ENCODE assay signal across 8 mouse cellular contexts in genomic region chr7:107665586-107666261, GRCm38 (mm10). TPM values are rescaled to one million over a fixed set of nuclear protein-coding genes. Genes with fewer than 3 reads are reported as not detected.
DNase-seq lines count a peak whose midpoint lies in the region; ATAC-seq and TF ChIP-seq lines count a peak whose summit lies in the region.

No protein-coding gene starts in this region.

- H3K9ac ChIP-seq in forebrain, embryonic 11.5 days (ENCODE audit: low read length): peak overlapping the region; percentile 41
- peak overlapping the region; percentile 71 for H3K9ac ChIP-seq in heart, embryonic 12.5 days
- H3K9ac ChIP-seq in liver, embryonic 14.5 days (replicated peaks): no peak overlapping the region
- no peak overlapping the region for H3K9ac ChIP-seq in neural tube, embryonic 12.5 days

- H3K9me3 ChIP-seq in forebrain, embryonic 11.5 days (ENCODE audit: control insufficient read depth, low read length): no peaks in the 10 kb centered on the region
- H3K9me3 ChIP-seq in heart, embryonic 12.5 days (replicated peaks): no peaks in the 10 kb centered on the region
- no peaks in the 10 kb centered on the region for H3K9me3 ChIP-seq in liver, embryonic 14.5 days (ENCODE audit: control insufficient read depth, low read length)
- H3K9me3 ChIP-seq in neural tube, embryonic 12.5 days: no peaks in the 10 kb centered on the region

- 9% methylated on average over 9 of the region's 9 CpGs for WGBS in forebrain, embryonic 11.5 days
- 8% methylated on average over 9 of the region's 9 CpGs for WGBS in heart, embryonic 12.5 days
- 10% methylated on average over 9 of the region's 9 CpGs for WGBS in liver, embryonic 14.5 days (ENCODE audit: insufficient replicate concordance)
- 11% methylated on average over 9 of the region's 9 CpGs for WGBS in neural tube, embryonic 12.5 days

- TF ChIP-seq CTCF in liver, embryonic 14.5 days (IDR thresholded peaks at IDR 0.05; ENCODE audit: low read depth): no peak

- peak overlapping the region; percentile 66; the same call in 1 of the 2 replicates for H3K27ac ChIP-seq in forebrain, embryonic 11.5 days (ENCODE audit: low read depth, low read length)
- H3K27ac ChIP-seq in heart, embryonic 12.5 days (ENCODE audit: poor library complexity, severe bottlenecking): peak overlapping the region; percentile 95
- no peak overlapping the region for H3K27ac ChIP-seq in liver, embryonic 14.5 days
- no peak overlapping the region for H3K27ac ChIP-seq in neural tube, embryonic 12.5 days

- no peaks in the 10 kb centered on the region; the same call in 1 of the 2 replicates for H3K27me3 ChIP-seq in forebrain, embryonic 11.5 days (ENCODE audit: control insufficient read depth, insufficient read depth, low read length)
- H3K27me3 ChIP-seq in heart, embryonic 12.5 days (replicated peaks): no peaks in the 10 kb centered on the region
- H3K27me3 ChIP-seq in liver, embryonic 14.5 days (ENCODE audit: control insufficient read depth, insufficient read depth, low read length): no peaks in the 10 kb centered on the region
- peaks cover 4% of the 10 kb centered on the region for H3K27me3 ChIP-seq in neural tube, embryonic 12.5 days (replicated peaks)

- H3K4me1 ChIP-seq in forebrain, embryonic 11.5 days (replicated peaks; ENCODE audit: control insufficient read depth, insufficient read depth, low read length): peaks cover 12% of the 10 kb centered on the region
- H3K4me1 ChIP-seq in heart, embryonic 12.5 days (replicated peaks): peaks cover 49% of the 10 kb centered on the region
- H3K4me1 ChIP-seq in liver, embryonic 14.5 days (replicated peaks; ENCODE audit: control insufficient read depth in 2 of 2, insufficient read depth in 2 of 2, low read length in 1 of 2): peaks cover 0 to 25% of the 10 kb centered on the region in 2 experiments; a peak in 2 of 4 replicates
- H3K4me1 ChIP-seq in neural tube, embryonic 12.5 days: peaks cover 23% of the 10 kb centered on the region

- DNase-seq in cerebellum, adult 18-20 months: peak; percentile 6 to 13
- no peak for DNase-seq in cerebellum, adult 8-10 months
- peak; percentile 60 for DNase-seq in forebrain, embryonic 11.5 days (ENCODE audit: low spot score)
- peak; percentile 45 for DNase-seq in kidney, postnatal 14 days
- DNase-seq in liver, embryonic 14.5 days (ENCODE audit: low read depth in 3 of 3, low spot score in 3 of 3): no peak
- no peak for DNase-seq in thymus, postnatal 10 days (ENCODE audit: low spot score in 2 of 2)

- peak overlapping the region; percentile 13 for H3K4me3 ChIP-seq in forebrain, embryonic 11.5 days (ENCODE audit: low read depth, low read length)
- peak overlapping the region; percentile 48 for H3K4me3 ChIP-seq in heart, embryonic 12.5 days
- H3K4me3 ChIP-seq in liver, embryonic 14.5 days (ENCODE audit: insufficient read depth in 1 of 2, low read depth in 2 of 2, low read length in 2 of 2): peak overlapping the region in 1 of 2 experiments; percentile 27; a peak in 1 of 4 replicates
- no peak overlapping the region; the same call in 1 of the 2 replicates for H3K4me3 ChIP-seq in neural tube, embryonic 12.5 days

- no peak for TF ChIP-seq EP300 in liver, embryonic 14.5 days (IDR thresholded peaks at IDR 0.05; ENCODE audit: low read depth)

- peak overlapping the region; percentile 36 for H3K4me2 ChIP-seq in forebrain, embryonic 11.5 days (ENCODE audit: low read depth, low read length, severe bottlenecking)
- H3K4me2 ChIP-seq in heart, embryonic 12.5 days: peak overlapping the region; percentile 73
- H3K4me2 ChIP-seq in liver, embryonic 14.5 days (ENCODE audit: low read depth): peak overlapping the region; percentile 13
- peak overlapping the region; percentile 38 for H3K4me2 ChIP-seq in neural tube, embryonic 12.5 days (replicated peaks)

- peak; percentile 51 for ATAC-seq in forebrain, embryonic 11.5 days (replicated peaks; ENCODE audit: low FRiP score)
- ATAC-seq in heart, embryonic 12.5 days (ENCODE audit: insufficient number of reproducible peaks, low FRiP score): peak; percentile 45
- ATAC-seq in liver, embryonic 14.5 days (ENCODE audit: insufficient read depth): no peak
- peak; percentile 26 for ATAC-seq in neural tube, embryonic 12.5 days (ENCODE audit: low FRiP score, low read depth)

- no peaks in the 10 kb centered on the region for H3K36me3 ChIP-seq in forebrain, embryonic 11.5 days (ENCODE audit: control insufficient read depth, insufficient read depth, low read length)
- H3K36me3 ChIP-seq in heart, embryonic 12.5 days: no peaks in the 10 kb centered on the region
- no peaks in the 10 kb centered on the region for H3K36me3 ChIP-seq in liver, embryonic 14.5 days (replicated peaks; ENCODE audit: control insufficient read depth, insufficient read depth, low read depth)
- no peaks in the 10 kb centered on the region for H3K36me3 ChIP-seq in neural tube, embryonic 12.5 days

RNA-seq across cellular contexts. Expression of gene 5330417H12Rik, which starts 40.8 kb away (rescaled TPM):
- polyA plus RNA-seq in forebrain, embryonic 11.5 days (2014; fragmentation: Nextera tagmentation; extraction: Ambion mirVana): not detected in 2 replicates
- not detected in 2 replicates for polyA plus RNA-seq in heart, embryonic 12.5 days (2016; fragmentation: Nextera tagmentation; extraction: Ambion mirVana)
- polyA plus RNA-seq in liver, embryonic 14.5 days (2012; rRNA removed): not detected in 2 replicates
- polyA plus RNA-seq in liver, embryonic 14.5 days (2014; fragmentation: Nextera tagmentation; extraction: Ambion mirVana): not detected in 2 replicates
- not detected in 2 replicates for polyA plus RNA-seq in neural tube, embryonic 12.5 days (2016; fragmentation: Nextera tagmentation; extraction: Ambion mirVana)

Comparison
In these comparisons a context has a peak if more than half of its experiments do, and no peak if none do; other contexts are left out.
1. DNase-seq: peak in cerebellum, adult 18-20 months (2 of 2), forebrain, embryonic 11.5 days (single experiment) and kidney, postnatal 14 days (single experiment); none in cerebellum, adult 8-10 months (single experiment), liver, embryonic 14.5 days (0 of 3) and thymus, postnatal 10 days (0 of 2).
2. H3K27ac ChIP-seq: peak in forebrain, embryonic 11.5 days (single experiment) and heart, embryonic 12.5 days (single experiment); none in liver, embryonic 14.5 days (single experiment) and neural tube, embryonic 12.5 days (single experiment).
3. H3K4me2 ChIP-seq: peak in every context shown above with its lines; median percentile 73 in heart, embryonic 12.5 days; 38 in neural tube, embryonic 12.5 days; 36 in forebrain, embryonic 11.5 days; 13 in liver, embryonic 14.5 days.
4. H3K9ac ChIP-seq: peak in forebrain, embryonic 11.5 days (single experiment) and heart, embryonic 12.5 days (single experiment); none in liver, embryonic 14.5 days (single experiment) and neural tube, embryonic 12.5 days (single experiment).